Mouse (Mus musculus) ES-E14 (cell line): ENCODE results near the gene Fga. TPM values are rescaled to one million over a fixed set of nuclear protein-coding genes. Genes with fewer than 3 reads are reported as not detected.

Experiments used
- DNase-seq: peaks from one replicate; pipeline ENCODE4 v3.0.0-alpha.2; 2013; ENCODE audit warnings: low read depth, low spot score
- H3K27ac ChIP-seq: 2 replicates; pipeline ENCODE4 v1.5.1; 2012; ENCODE audit warnings: low read depth, mild to moderate bottlenecking, low read length, moderate library complexity, mixed read lengths; ENCODE audit not compliant: poor library complexity, insufficient read depth, severe bottlenecking
- H3K36me3 ChIP-seq: 2 replicates; pipeline ENCODE4 v1.6.1; 2012; ENCODE audit warnings: mild to moderate bottlenecking, low read length, moderate library complexity, mixed read lengths; ENCODE audit not compliant: control insufficient read depth, poor library complexity, insufficient read depth, severe bottlenecking
- H3K4me1 ChIP-seq, 2 experiments: fragments of 150-350 bp in 1 of 2; sonication (generic) in 1 of 2; 2 replicates each; pipeline ENCODE4 v1.6.1; 2012; ENCODE audit warnings: low read length in 2 of 2, mild to moderate bottlenecking in 1 of 2, mixed read lengths in 1 of 2; ENCODE audit not compliant: control insufficient read depth in 2 of 2, insufficient read depth in 2 of 2, poor library complexity in 1 of 2
- H3K4me3 ChIP-seq, 2 experiments: fragments of 150-350 bp in 1 of 2; sonication (generic) in 1 of 2; 2 replicates each; pipeline ENCODE4 v1.5.1; 2012; ENCODE audit warnings: low read length in 2 of 2, low read depth in 1 of 2, mild to moderate bottlenecking in 1 of 2, mixed read lengths in 1 of 2; ENCODE audit not compliant: insufficient read depth in 1 of 2, poor library complexity in 1 of 2, severe bottlenecking in 1 of 2
- H3K9ac ChIP-seq: 2 replicates; pipeline ENCODE4 v1.6.1; 2012; ENCODE audit warnings: low read depth, mild to moderate bottlenecking, low read length, mixed read lengths; ENCODE audit not compliant: poor library complexity, insufficient read depth, severe bottlenecking
- H3K9me3 ChIP-seq: fragments of 150-350 bp; sonication (generic); 2 replicates; pipeline ENCODE4 v1.6.1; 2012; ENCODE audit warnings: low read depth, mild to moderate bottlenecking, low read length; ENCODE audit not compliant: control insufficient read depth, insufficient read depth
- CHD2 ChIP-seq: IDR thresholded peaks from 2 replicates; pipeline ENCODE4 v1.6.1; 2014; ENCODE audit warnings: mild to moderate bottlenecking, low read depth, low read length, inconsistent platforms
- HCFC1 ChIP-seq: IDR thresholded peaks from 2 replicates; pipeline ENCODE4 v1.6.1; 2012; ENCODE audit warnings: low read length, inconsistent platforms, borderline replicate concordance; ENCODE audit not compliant: insufficient read depth
- MAFK ChIP-seq: IDR thresholded peaks from 2 replicates; pipeline ENCODE4 v1.6.1; 2014; ENCODE audit warnings: mild to moderate bottlenecking, low read depth, low read length, inconsistent platforms; ENCODE audit not compliant: insufficient read depth
- ZC3H11A ChIP-seq: IDR thresholded peaks from 2 replicates; pipeline ENCODE4 v1.6.1; 2012; ENCODE audit warnings: low read depth, mild to moderate bottlenecking, inconsistent platforms, low read length, borderline replicate concordance
- ZNF384 ChIP-seq: IDR thresholded peaks from 2 replicates; pipeline ENCODE4 v1.6.1; 2012; ENCODE audit warnings: low read depth, low read length, inconsistent platforms
- in situ Hi-C, 2 experiments: fragments of 600-800 bp; cut with MboI; formaldehyde crosslinking; loops; one replicate each; pipeline ENCODE4 v1.15.1; 2025; ENCODE audit warnings: low sequenced_read_pairs in 2 of 2, inconsistent platforms in 1 of 2; ENCODE audit not compliant: unreplicated experiment in 2 of 2
- total RNA-seq: library from RNA; depleted of rRNA; stranded (reverse); fragments of 300-350 nt; gene quantifications from 2 replicates; pipeline ENCODE4 v1.2.3, GENCODE M21; 2012

Gene Fga
- total RNA-seq, 1 experiment = not detected

DNA sequence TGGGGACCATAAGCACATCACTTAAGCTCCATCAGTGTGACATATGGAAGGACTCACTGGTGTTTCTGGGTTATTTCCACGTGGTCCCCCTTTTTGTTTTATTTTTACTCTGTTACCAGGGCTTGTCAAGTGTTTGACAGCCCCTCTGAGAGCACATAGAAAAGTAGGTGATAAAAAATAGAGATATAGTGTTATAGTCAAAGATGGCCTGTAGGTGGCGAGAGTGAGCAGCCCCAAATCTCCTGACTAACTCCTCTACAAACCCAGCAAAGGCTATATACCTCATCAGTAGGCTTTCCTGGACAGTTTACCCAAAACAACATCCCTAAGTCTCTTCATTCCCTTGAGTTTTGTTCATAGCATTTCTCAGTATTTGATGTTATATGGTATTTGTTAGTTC, 23.7 kb upstream of the Fga start:
- Histone ChIP-seq H3K9me3 (no peaks in the 10 kb centered on the region), H3K4me1 (no peaks in the 10 kb centered on the region), H3K27ac (no peak overlapping the region), H3K4me3 (no peak overlapping the region), H3K36me3 (no peaks in the 10 kb centered on the region), H3K9ac (no peak overlapping the region)
- DNase-seq = peak; percentile 45
- in situ Hi-C loops = no loop called here
- TF ChIP-seq HCFC1 = no peak
- no peak for TF ChIP-seq MAFK
- no peak for TF ChIP-seq ZC3H11A
- no peak for TF ChIP-seq CHD2

DNA sequence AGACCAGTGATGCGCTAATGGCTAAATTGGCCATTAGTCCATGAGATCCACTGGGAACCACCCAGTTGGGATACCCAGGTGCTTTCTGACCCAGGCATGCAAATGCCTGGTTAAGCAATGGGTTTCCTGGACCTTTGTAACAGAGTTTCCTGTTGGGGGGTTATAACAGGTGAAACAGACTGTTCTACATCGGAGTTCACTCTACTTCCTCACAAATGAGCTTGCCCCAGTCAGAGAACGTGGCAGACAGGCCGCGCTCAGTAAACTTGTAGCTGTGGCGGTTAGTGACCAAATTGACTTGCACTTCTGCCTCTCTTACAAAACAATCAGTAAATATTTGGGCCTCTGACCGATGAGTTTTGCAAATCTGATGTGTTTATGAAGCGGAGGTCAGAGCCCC, 22.8 kb upstream of the Fga start:
- no peaks in the 10 kb centered on the region for H3K4me1 ChIP-seq
- TF ChIP-seq MAFK = no peak
- no peak for TF ChIP-seq CHD2
- no peak for TF ChIP-seq HCFC1
- no peak for TF ChIP-seq ZC3H11A
- no peak for TF ChIP-seq ZNF384
- no peak for DNase-seq
- no peak overlapping the region for H3K27ac ChIP-seq
- H3K36me3 ChIP-seq = no peaks in the 10 kb centered on the region
- in situ Hi-C loops = no loop called here
- no peak overlapping the region for H3K4me3 ChIP-seq
- no peaks in the 10 kb centered on the region for H3K9me3 ChIP-seq
- H3K9ac ChIP-seq = no peak overlapping the region

DNA sequence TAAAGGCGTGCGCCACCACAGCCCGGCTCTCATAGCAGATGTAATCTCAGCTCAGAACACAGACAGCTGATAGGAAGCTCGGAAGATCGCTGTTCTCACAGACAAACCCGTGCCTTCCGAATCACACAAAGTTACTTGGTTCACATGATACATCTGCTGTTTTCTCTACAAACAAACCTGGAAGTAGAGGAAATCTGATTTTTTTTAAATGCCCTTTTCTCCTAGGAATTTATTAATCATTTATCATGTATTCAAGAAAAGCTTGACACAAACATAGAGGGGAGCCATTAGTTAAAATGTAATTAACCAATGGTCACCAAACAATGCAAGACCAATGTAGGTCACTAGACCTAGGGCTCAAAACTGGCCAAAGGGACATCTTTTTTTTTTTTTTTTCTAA, 21.1 kb upstream of the Fga start:
- TF ChIP-seq CHD2 = no peak
- TF ChIP-seq HCFC1 = no peak
- TF ChIP-seq MAFK = no peak
- no peak for TF ChIP-seq ZNF384
- TF ChIP-seq ZC3H11A = no peak
- in situ Hi-C loops = no loop called here
- Histone ChIP-seq H3K4me1 (no peaks in the 10 kb centered on the region), H3K4me3 (no peak overlapping the region), H3K9me3 (no peaks in the 10 kb centered on the region), H3K9ac (no peak overlapping the region), H3K36me3 (no peaks in the 10 kb centered on the region), H3K27ac (no peak overlapping the region)
- no peak for DNase-seq

DNA sequence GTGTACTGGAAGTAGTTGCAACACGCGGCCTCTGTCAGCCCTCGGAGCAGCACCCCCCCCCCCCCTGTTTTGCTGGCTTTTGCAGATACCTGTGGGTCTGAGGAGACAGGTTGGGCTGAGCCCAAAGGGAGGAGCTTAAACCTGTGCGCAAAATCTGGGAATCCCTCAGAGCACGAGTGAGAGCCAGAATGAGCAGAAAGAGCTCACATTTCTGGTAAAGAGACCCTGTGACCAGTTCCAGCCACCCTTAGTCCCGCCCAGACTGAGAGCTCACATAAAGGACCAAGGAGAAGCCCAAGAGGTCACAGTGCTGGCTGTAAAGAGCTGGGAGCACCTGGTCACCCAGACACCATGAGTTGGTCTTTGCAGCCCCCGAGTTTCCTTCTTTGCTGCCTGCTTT, 18.3 kb upstream of the Fga start, which contains the start of gene Fgg:
TSS of gene Fgg (plus strand) at position 168 of the 400 bp plus-strand sequence.
- in situ Hi-C loops = no loop called here
- no peak for DNase-seq
- no peaks in the 10 kb centered on the region for H3K9me3 ChIP-seq
- TF ChIP-seq HCFC1 = no peak
- no peak for TF ChIP-seq MAFK
- no peak for TF ChIP-seq CHD2
- no peak for TF ChIP-seq ZC3H11A
- TF ChIP-seq ZNF384 = no peak
- H3K4me3 ChIP-seq = no peak within 1 kb of the TSS; a peak in 2 of 4 replicates
- H3K36me3 ChIP-seq = no peaks in the 10 kb centered on the region
- H3K9ac ChIP-seq = no peak within 1 kb of the TSS
- H3K27ac ChIP-seq = no peak within 1 kb of the TSS
- H3K4me1 ChIP-seq = no peaks in the 10 kb centered on the region

DNA sequence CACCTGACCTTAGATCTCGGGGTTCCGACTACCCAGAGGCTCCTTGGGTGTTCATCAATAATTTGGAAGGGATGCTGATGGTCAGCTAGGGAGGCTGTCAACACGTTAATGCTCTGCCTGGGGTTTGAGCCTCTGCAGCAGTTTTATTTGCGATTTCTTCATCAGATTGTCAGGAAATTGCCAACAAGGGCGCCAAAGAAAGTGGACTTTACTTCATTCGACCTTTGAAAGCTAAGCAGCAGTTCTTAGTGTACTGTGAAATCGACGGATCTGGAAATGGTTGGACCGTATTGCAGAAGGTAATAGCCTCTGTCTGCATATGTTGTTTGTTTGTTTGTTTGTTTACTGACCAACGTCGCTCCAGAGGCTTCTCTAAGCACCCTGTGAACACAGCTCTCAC, 15.6 kb upstream of the Fga start:
- H3K4me3 ChIP-seq = no peak overlapping the region
- H3K27ac ChIP-seq = no peak overlapping the region
- no peak for DNase-seq
- no peaks in the 10 kb centered on the region for H3K36me3 ChIP-seq
- no peak for TF ChIP-seq CHD2
- no peak for TF ChIP-seq HCFC1
- TF ChIP-seq ZC3H11A = no peak
- no peak for TF ChIP-seq MAFK
- no peak for TF ChIP-seq ZNF384
- no peaks in the 10 kb centered on the region for H3K9me3 ChIP-seq
- H3K4me1 ChIP-seq = no peaks in the 10 kb centered on the region
- in situ Hi-C loops = no loop called here
- H3K9ac ChIP-seq = no peak overlapping the region
